Mouse (Mus musculus) v-Abl transformed pro-B cells (cell line): Measurements from ENCODE around the gene Celsr2.

Experiments
- in situ Hi-C, 2 experiments: fragments of 400-800 bp; cut with MboI; formaldehyde crosslinking; loops; one replicate each; pipeline ENCODE4 v1.15.1; 2025; ENCODE audit not compliant: unreplicated experiment in 2 of 2

Celsr2 gene

GRCm38 (mm10) chr3:108414857-108415830 lies at the start of gene Celsr2:
Gene Celsr2, minus strand, starts transcription at chr3:108415552.
- in situ Hi-C loops, result no loop called here

- in situ Hi-C loops, result loop anchor here in 1 of 2 experiments (25.0 kb wide), 1 partner anchor 1028 kb away; no protein-coding TSS in a partner anchor
Observed at GRCm38 (mm10) chr3:108458866-108459265, 43.5 kb upstream of the Celsr2 start.

- in situ Hi-C loops, result loop anchor here in 1 of 2 experiments (25.0 kb wide), 1 partner anchor 1029 kb away; no protein-coding TSS in a partner anchor
Observed at GRCm38 (mm10) chr3:108458380-108458779, 43.0 kb upstream of the Celsr2 start.

GRCm38 (mm10) chr3:108454172-108454571 lies 38.8 kb upstream of the Celsr2 start:
- in situ Hi-C loops, result loop anchor here in 1 of 2 experiments (25.0 kb wide), 1 partner anchor 1033 kb away; no protein-coding TSS in a partner anchor

DNA sequence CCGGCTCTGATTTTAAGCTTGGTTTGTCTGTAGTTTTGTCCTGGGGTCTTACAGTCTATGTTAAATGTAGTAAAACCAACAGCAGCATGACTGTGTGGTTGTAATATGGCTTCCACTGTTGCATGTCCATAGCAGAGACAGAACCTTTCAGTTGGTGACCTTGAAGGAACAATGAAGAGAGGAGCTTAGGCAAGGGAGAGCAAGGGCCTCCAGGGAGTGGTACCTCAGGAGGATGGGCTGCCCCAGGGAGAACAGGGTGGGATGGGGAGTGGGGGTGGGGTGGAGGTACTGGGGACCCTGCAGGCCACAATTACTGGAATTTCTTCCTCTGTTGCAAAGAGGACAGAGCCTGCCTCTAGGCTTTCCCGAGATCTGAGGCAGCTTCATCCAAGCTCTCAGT lies 36.6 kb upstream of the Celsr2 start:
- in situ Hi-C loops, result loop anchor here in 1 of 2 experiments (25.0 kb wide), 1 partner anchor 1035 kb away; no protein-coding TSS in a partner anchor

- in situ Hi-C loops, result loop anchor here (10.0 kb wide), 2 partner anchors 109 to 459 kb away; no protein-coding TSS in a partner anchor
Observed at GRCm38 (mm10) chr3:108445366-108445705, 30.0 kb upstream of the Celsr2 start.

GRCm38 (mm10) chr3:108444698-108445365 lies 29.5 kb upstream of the Celsr2 start, which contains the start of gene Sars:
Gene Sars, minus strand, starts transcription at chr3:108445209.
- in situ Hi-C loops, result loop anchor here (10.0 kb wide), 2 partner anchors 110 to 460 kb away; no protein-coding TSS in a partner anchor

DNA sequence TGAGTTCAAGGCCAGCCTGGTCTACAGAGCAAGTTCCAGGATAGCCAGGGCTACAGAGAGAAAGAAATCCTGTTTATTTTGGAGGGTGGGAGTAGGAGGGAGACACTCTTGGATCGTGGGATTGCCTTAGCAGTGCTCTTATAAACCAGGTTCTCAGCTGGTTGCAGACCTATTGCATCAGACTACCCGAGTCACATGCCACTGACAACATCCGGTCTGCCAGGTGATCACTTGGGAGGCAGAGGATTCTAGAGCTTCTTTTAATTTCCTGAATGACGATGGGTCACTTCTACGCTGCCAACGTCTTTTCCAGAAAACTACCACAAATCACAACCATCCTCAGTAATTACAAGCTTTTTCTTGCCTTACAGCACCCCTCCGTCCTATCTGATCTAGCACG lies 28.7 kb upstream of the Celsr2 start:
- in situ Hi-C loops, result loop anchor here (10.0 kb wide), 2 partner anchors 111 to 461 kb away; no protein-coding TSS in a partner anchor

DNA sequence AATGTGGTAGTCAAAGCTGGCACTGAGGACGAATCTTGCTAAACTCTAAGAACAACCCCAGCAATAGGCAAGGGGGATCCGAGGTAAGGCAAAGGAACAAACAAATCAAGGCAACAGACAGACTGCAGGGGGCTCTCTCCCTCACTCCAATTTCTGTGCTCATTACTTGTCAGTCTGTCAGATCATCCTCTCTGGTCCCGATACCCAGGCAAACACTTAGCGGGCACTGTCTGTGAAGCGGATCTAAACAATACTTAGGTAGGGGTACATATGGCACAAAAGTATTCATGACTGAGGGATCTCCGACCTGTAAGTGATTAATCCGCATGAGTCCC lies 21.0 kb upstream of the Celsr2 start:
- in situ Hi-C loops, result no loop called here

DNA sequence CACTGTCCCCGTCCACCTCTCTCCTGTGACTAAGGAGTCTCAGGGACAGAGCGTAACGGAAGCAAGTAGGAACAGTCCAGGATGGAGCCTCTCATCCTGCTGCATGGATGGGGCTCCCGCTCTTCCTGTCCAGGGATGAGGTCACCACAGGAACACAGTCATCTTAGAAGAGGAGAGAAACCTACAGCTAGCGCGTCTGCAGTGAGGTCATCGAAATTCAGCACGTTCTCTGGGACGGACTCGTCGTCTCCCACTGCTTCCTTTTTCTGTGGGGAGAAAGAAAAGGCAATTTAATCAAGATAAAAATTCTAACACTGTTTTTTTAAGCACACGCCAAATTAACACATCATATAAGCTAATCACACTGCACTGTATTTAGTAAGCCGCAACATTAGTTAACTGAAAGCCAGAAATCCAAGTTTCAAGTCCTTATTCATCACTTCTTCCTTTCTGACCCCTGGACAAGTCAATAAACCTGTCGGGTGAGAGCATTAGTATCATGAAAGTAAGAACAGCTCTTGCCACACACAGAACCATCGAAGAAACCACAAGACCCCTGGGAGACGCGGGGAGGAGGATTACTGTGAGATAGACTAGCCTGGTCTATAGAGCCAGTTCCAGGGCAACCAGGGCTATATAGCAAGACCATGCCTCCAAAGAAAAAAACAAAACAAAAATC lies 20.5 kb upstream of the Celsr2 start:
- in situ Hi-C loops, result no loop called here

GRCm38 (mm10) chr3:108433881-108434495 lies 18.6 kb upstream of the Celsr2 start:
- in situ Hi-C loops, result no loop called here

DNA sequence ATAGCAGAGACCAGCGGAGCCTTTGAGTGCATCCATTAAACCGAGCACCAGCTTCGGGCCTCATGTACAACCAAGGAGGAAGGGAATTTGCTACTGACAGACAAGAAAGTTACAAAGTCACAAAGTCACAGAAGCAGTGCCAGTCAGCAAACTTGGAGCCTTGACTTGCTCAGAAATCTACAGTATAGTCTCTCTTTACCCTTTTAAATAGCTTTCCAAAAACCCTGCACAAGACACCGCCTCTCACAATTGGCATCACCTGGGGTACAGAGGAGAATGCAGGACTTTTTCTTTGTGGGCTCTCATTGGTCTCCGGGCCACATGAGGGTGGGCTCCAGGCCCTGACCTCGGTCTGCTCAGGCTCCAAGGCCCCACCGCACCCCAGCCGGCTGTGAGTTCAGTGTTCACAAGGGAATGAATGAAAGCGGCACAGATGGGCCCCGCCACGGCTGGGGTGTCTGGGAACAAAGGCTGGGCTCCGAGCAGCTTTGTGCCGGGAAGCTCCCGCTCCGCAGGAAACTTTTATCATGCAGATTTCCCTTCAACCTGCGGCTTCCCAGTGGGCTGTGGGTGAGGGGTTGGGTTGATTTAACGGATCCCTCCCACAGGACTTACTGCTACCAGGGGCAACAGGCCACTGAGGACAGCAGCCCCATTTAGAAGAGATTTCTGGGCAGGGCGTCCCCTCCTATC lies 18.0 kb upstream of the Celsr2 start:
- in situ Hi-C loops, result no loop called here

GRCm38 (mm10) chr3:108432542-108433187 lies 17.3 kb upstream of the Celsr2 start:
- in situ Hi-C loops, result no loop called here

- in situ Hi-C loops, result no loop called here
Observed at GRCm38 (mm10) chr3:108425624-108426018, 10.3 kb upstream of the Celsr2 start.

- in situ Hi-C loops, result no loop called here
Observed at GRCm38 (mm10) chr3:108424944-108425623, 9.7 kb upstream of the Celsr2 start.

GRCm38 (mm10) chr3:108423844-108424801 lies 8.8 kb upstream of the Celsr2 start:
- in situ Hi-C loops, result no loop called here

DNA sequence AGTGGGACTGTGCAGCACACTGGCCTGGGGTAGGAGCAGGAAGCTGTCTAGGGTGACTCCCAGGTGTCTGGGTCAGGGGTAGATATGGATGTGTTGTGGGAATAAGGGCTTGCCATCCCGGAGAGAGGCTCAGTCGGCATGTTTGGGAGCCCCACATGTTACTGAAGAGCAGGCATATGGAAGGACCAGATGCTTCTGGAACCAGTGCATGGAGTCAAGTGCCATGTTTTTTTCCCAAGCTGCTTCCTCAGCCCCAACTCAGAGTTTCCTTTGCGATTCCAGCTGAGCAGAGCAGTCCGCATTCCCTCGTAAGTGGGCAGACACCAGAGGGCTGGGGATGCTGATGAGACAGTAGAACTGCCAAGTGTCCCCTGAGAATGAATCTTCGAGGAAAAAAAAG lies 7.7 kb upstream of the Celsr2 start:
- in situ Hi-C loops, result no loop called here
